Mouse (Mus musculus): Measurements from ENCODE around the gene Cul4a.

DNA sequence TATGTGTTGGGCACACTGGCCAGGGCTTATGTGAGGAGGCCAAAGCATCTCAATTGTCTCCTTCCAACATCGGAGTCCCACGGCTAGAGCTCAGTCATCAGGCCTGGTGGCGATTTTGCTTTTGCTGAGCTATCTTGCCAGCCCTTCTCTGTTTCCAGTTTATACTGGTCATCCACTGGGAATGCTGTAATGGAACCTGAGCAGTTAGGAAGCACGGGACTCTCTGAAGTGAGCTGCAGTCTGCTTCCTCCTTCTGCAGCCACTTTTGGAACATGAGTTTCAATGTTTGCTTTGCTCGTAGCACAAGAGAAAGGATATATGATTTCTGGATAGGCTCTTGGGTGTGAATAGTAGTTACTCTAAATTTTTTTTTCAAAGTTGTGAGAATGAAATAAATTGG is 58.9 kb downstream of the Cul4a start:
- no peak for TF ChIP-seq POLR2A (IDR thresholded peaks at IDR 0.05; ENCODE audit: low read depth, low read length)
- TF ChIP-seq CTCF (IDR thresholded peaks at IDR 0.05; ENCODE audit: borderline replicate concordance, insufficient read depth, low read length) = no peak

All from embryonic fibroblast, embryonic 13.5 days (primary cell).